Mouse (Mus musculus): ENCODE measurements around the gene Slf2.

DNA sequence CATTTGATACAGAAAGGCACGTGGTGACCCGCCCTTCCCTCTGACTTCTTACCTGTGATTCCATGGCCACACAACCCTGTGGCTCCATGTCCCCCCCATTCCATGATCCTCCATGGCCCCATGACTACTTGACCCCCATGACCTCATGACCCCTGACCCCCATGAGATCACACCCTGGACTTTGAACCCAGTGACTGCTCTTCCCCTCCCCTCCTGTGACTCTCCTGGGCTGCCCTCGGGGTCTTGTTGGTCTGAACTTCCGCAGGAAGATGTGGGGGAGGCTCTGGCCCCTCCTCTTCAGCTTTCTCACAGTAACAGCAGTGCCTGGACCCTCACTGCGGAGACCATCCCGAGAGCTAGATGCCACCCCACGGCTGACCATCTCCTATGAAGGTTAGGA lies 61.3 kb downstream of the Slf2 start:
- TF ChIP-seq POLR2A (IDR thresholded peaks at IDR 0.05; ENCODE audit: insufficient read length, low read depth) (no peak), USF1 (IDR thresholded peaks at IDR 0.05; ENCODE audit: low read depth) (no peak), MAX (IDR thresholded peaks at IDR 0.05; ENCODE audit: low read depth) (no peak), CEBPB (IDR thresholded peaks at IDR 0.05; ENCODE audit: insufficient read depth, poor library complexity, severe bottlenecking) (no peak), POLR2AphosphoS2 (IDR thresholded peaks at IDR 0.05; ENCODE audit: insufficient read length, low read depth) (no peak), MYOG (IDR thresholded peaks at IDR 0.05; ENCODE audit: control insufficient read depth in 1 of 3, insufficient read depth in 1 of 3, insufficient read length in 2 of 3, low read depth in 2 of 3) (no peak), MYOD1 (IDR thresholded peaks at IDR 0.05; ENCODE audit: control insufficient read depth in 1 of 3, insufficient read length in 2 of 3, low read depth in 2 of 3) (no peak), E2F4 (IDR thresholded peaks at IDR 0.05; ENCODE audit: insufficient read depth) (no peak), TCF12 (IDR thresholded peaks at IDR 0.05; ENCODE audit: insufficient read depth, poor library complexity, severe bottlenecking) (no peak), TCF3 (IDR thresholded peaks at IDR 0.05; ENCODE audit: insufficient read length, low read depth) (no peak), REST (IDR thresholded peaks at IDR 0.05; ENCODE audit: insufficient read depth, insufficient read length) (no peak), SRF (IDR thresholded peaks at IDR 0.05; ENCODE audit: control insufficient read depth, insufficient read length, low read depth) (no peak)
